Mouse (Mus musculus) ovary, postnatal 36 days (tissue): ENCODE results near the gene Asxl1.
"Not testable (repeated sequence)": the region's sequence is repeated elsewhere in the genome, so short reads cannot be mapped to it uniquely, and the experiment has no call there.

ENCODE experiments used
- DNase-seq: peaks from one replicate; pipeline ENCODE4 v3.0.0; 2022; ENCODE audit warnings: low spot score, mixed read lengths

Asxl1 gene

GRCm38 (mm10) chr2:153345071-153345453 is 567 bp upstream of the Asxl1 start:
- DNase-seq, result no peak

- peak; percentile 78 for DNase-seq
Observed at GRCm38 (mm10) chr2:153346221-153347182, 873 bp downstream of the Asxl1 start.

DNA sequence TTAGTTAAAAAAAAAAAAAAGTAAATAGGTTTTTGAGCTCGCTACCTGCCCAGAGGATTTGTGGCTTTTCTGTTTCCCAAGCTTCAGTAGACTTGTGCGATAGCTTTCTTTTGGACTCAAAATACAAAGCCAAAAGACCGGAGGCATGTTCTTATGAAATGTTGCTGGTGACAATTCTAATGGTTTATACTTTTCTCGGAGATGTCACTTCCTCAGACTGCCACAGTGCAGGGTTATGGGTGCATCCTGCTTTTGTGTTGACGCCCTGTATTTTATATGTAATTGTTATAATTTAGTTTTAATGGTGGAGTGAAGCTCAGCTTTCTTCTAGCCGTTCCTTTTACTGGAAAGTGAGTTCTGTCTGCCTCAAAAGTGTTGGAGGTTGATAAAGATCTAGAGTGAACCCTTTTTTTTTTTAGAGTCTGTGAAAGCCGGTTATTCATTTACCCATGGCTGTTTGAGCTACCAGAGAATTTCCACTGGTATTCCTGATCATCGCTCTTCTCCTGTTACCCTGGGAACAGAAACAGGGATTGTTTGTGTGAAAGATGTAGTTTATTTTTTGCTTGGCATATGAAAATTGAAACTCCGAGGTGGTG is 1.7 kb downstream of the Asxl1 start:
- DNase-seq, result no peak

DNA sequence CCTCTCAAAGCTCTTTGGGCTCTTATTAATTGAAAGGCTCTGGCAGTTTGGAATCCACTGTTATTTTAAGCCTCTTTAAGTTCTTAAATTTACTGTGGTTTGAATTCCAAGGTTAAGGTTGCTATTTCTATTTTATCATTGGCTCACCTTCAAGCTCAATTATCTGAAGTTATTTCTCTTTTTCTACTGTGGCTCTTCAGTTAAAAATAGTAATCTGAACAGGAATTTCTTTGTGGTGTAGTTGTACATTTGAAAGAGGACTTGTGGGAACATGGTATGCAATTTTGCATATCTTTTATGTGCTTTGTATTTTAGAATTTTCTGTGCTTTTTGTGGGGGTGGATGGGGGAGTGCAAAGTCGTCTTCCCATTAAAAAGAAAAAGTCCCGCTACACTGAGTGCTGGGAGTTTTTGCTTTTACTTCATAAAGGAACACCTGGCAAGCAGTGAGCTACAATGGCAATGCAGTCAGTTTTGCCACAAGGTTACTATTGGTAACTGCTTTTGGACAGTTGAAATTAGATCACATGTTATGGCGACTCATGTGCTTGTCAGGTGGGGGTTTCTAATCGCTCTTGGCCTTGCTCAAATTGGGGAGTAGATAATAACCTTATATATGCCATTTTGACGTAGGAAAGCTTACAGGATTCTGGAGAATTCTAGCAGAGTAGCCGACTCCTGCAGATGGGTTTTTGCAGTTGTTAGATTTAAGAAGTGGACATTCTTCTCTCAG is 2.6 kb downstream of the Asxl1 start:
- DNase-seq, result no peak

GRCm38 (mm10) chr2:153350552-153351181 is 5.0 kb downstream of the Asxl1 start:
- DNase-seq, result no peak

DNA sequence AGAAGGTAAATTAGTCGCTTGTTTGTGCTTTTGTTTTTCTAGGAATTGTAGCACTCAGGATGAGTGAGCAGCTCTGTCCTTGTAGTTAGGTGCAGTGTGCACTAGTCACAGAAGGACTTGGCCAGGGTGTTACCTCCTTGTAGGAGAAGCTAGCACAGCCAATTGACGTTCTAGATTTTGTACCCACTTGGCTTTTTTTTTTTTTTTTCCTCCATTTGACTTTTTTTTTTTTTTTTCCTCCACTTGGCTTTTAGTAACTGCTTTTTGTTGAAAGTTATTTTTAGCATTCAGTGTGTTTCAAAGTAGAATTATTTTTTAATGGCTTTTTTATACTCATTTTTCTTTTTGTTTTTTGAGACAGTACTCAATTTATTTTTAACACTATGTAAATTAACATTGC is 9.0 kb downstream of the Asxl1 start:
- DNase-seq, result no peak

DNA sequence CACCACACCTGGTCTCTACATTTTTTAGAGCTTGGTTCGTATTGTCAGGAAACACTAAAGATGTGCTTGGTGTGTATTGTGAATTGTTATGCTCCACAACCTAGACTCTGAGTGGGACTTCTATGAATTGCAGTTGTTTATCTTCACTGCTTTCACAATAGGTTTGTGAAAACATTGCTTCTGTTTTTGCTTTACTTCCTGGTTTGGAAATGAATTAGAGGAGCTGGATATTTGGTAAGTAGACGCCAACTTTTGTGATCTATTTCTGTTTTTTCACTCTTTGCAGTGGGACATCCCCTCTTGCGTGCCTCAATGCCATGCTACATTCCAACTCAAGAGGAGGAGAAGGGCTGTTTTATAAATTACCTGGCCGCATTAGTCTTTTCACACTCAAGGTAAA is 11.2 kb downstream of the Asxl1 start:
- no peak for DNase-seq

DNA sequence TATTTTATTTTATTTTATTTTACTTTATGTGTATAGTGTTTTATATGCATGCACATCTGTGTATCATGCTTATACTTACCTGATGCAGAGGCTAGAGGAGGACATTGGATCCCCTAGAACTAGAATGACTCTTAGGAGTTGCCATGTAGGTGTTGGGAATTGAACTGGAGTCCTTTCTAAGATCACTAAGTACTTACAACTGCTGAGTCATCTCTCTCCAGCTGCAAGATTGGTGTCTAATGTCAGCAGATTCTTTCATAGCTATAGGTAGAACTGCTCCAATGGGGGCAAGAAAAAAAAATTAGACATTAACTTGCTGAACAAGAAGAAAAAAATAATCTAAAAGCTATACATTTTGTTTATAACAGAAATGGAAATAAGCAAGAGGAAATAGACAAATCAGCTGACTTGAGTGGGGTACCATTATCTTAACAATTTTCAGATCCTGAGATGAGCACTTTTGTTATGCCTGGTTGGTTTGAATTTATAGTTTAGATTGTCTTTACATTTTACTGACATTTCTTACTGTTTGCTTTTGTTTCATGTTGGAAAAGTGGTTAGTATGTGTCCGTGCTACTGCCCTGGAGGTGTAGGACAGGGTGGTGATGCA is 15.6 kb downstream of the Asxl1 start:
- DNase-seq, result no peak

GRCm38 (mm10) chr2:153364531-153364930 is 18.9 kb downstream of the Asxl1 start:
- not testable (repeated sequence) for DNase-seq

- no peak for DNase-seq
Observed at GRCm38 (mm10) chr2:153370871-153371270, 25.2 kb downstream of the Asxl1 start.

GRCm38 (mm10) chr2:153375380-153375779 is 29.8 kb downstream of the Asxl1 start:
- DNase-seq, result no peak

- DNase-seq, result no peak
Observed at GRCm38 (mm10) chr2:153380479-153380878, 34.9 kb downstream of the Asxl1 start.

DNA sequence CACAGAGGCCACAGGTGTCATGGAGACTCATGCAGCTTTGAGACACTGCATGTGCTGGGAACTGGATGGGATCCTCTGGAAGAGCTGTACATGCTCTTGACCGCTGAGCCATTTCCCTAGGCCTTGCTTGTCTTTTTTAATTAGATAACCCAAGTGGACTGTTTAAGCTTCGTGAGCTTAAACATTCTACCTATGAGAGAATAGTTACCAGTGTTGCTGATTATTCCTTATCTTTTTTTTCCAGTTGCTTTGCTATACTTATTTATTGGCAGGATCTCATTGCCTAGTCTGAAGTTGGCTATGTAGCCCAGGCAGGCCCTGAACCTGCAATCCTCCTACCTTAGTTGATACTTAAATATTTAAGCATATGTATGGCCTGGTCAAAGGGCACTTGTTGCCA is 44.2 kb downstream of the Asxl1 start:
- no peak for DNase-seq

DNA sequence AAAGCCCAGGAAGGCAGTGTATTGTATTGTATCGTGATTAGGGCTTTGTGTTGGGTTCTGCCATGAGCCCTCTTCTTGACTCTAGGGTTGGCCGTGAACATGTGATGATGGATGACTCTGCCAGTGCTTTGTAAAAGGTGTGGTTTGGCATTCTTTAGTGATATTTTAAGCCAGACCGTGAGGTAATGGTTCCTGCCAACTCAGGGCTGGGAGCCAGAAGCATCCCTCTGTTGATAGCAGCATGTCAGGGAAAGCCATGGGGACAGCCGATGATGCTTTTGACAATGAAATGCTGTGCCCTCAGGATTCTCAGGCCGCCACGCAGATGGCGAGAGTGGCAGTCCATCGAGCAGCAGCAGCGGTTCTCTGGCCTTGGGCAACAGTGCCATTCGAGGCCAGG is 47.4 kb downstream of the Asxl1 start:
- DNase-seq, result no peak

GRCm38 (mm10) chr2:153397790-153398515 is 52.3 kb downstream of the Asxl1 start:
- no peak for DNase-seq

DNA sequence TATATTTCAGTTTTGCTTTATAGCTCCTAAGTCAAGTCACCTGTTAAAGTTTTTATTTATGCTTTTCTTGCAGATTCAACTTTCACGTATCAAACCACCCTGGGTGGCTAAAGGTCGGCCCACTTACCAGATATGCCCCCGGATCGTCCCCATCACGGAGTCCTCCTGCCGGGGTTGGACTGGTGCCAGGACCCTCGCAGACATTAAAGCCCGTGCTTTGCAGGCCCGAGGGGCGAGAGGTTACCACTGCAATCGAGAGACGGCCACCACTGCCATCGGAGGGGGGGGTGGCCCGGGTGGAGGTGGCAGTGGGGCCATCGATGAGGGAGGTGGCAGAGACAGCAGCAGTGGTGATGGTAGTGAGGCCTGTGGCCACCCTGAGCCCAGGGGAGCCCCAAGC is 53.5 kb downstream of the Asxl1 start:
- no peak for DNase-seq

- DNase-seq, result no peak
Observed at GRCm38 (mm10) chr2:153404062-153404461, 58.4 kb downstream of the Asxl1 start.

GRCm38 (mm10) chr2:153404882-153405281 is 59.3 kb downstream of the Asxl1 start:
- no peak for DNase-seq

DNA sequence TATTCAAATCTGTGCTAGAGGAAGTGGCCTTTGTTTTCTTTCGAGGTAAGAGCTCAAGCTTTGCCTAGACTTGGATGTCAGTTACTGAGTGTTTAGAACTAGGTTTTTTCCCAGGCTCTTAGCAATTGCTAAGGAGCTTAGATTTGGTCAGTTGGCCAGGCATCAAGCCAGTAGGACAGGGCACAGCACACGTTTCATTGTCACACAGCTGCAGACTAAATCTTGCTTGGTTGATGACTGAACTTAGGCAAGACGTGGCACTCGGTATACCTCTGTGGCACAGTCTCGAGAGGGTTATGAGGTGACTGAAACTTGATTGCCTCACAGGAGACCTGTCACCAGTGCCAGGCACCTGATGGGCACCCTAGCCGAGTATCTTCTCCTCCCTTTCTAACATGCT is 61.3 kb downstream of the Asxl1 start:
- no peak for DNase-seq

DNA sequence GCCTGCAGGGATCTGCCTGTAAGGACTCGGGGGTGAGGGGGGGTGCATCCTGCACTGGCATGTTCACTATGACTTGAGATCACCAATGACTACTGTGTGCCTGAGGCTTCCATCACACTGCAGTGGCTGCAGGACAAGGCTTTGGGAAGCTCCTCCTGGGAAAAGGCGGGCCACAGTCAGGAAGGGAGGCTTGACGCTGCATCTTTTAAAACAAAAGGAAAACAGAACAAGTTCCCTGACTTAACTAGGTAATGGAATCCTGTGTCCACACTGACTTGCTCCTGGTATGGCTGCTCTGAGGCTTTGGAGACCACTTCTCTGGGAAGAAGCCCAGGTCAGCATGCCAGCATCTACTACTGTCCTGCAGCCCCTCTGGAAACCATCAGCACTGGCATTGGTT is 63.3 kb downstream of the Asxl1 start:
- no peak for DNase-seq

DNA sequence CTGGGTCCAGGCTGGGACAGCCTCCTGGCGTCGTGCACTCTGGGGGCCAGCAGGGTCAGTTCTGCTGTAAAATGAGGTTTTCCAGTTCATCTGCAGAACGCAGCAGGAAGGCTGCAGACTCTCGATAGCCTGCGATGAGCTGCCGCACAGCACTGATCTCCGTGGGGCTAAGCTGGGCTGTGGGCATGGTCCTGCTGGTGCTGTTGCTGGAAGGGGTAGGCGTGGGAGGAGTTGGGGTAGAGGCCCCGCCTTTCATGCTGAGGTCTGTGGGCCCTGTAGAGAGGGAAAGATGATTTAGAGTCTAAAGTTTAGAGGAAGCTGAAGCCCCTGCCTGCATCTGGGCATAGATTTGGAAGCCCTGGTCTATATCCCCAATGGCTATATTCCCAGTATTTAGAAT is 65.9 kb downstream of the Asxl1 start:
- DNase-seq, result no peak
